Mouse (Mus musculus): ENCODE measurements around the gene Hbp1. TPM values are rescaled to one million over a fixed set of nuclear protein-coding genes. Genes with fewer than 3 reads are reported as not detected.

Hbp1 gene
- polyA plus RNA-seq, 1 experiment, result 9.6 TPM

GRCm38 (mm10) chr12:31967536-31967935, 17.2 kb upstream of the Hbp1 start:
- Histone ChIP-seq H3K79me2 (ENCODE audit: control insufficient read depth, insufficient read depth) (no peaks in the 10 kb centered on the region), H3K79me3 (ENCODE audit: low read depth) (no peaks in the 10 kb centered on the region), H3K4me3 (ENCODE audit: insufficient read depth, poor library complexity, severe bottlenecking) (no peak overlapping the region), H3K27me3 (ENCODE audit: control insufficient read depth, insufficient read depth, insufficient read length) (no peaks in the 10 kb centered on the region), H3ac (ENCODE audit: control insufficient read depth, insufficient read length, low read depth) (no peak overlapping the region), H3K36me3 (ENCODE audit: control insufficient read depth, insufficient read depth) (peaks cover 33% of the 10 kb centered on the region)
- TF ChIP-seq MYOD1 (IDR thresholded peaks at IDR 0.05; ENCODE audit: control insufficient read depth, insufficient read length, low read depth) (no peak), CTCF (IDR thresholded peaks at IDR 0.05; ENCODE audit: control insufficient read depth, insufficient read depth, insufficient read length) (peak; percentile 51)

GRCm38 (mm10) chr12:31966405-31966804, 16.1 kb upstream of the Hbp1 start:
- Histone ChIP-seq H3K79me2 (ENCODE audit: control insufficient read depth, insufficient read depth) (no peaks in the 10 kb centered on the region), H3K36me3 (ENCODE audit: control insufficient read depth, insufficient read depth) (peaks cover 34% of the 10 kb centered on the region)

GRCm38 (mm10) chr12:31965517-31966212, 15.3 kb upstream of the Hbp1 start:
- H3K27me3 ChIP-seq (ENCODE audit: control insufficient read depth, insufficient read depth, insufficient read length), result no peaks in the 10 kb centered on the region
- TF ChIP-seq FOSL1 (IDR thresholded peaks at IDR 0.05; ENCODE audit: insufficient read depth, low read length, poor library complexity, severe bottlenecking) (no peak), MYOG (IDR thresholded peaks at IDR 0.05; ENCODE audit: control insufficient read depth, extremely low read depth, insufficient read length) (no peak), CEBPB (IDR thresholded peaks at IDR 0.05; ENCODE audit: low read depth) (no peak), MAX (IDR thresholded peaks at IDR 0.05) (no peak), CTCF (IDR thresholded peaks at IDR 0.05; ENCODE audit: control insufficient read depth, insufficient read depth, insufficient read length) (no peak), MYOD1 (IDR thresholded peaks at IDR 0.05; ENCODE audit: control insufficient read depth, insufficient read length, low read depth) (no peak), USF1 (IDR thresholded peaks at IDR 0.05; ENCODE audit: low read depth) (no peak)
- no peak overlapping the region for H3ac ChIP-seq (ENCODE audit: control insufficient read depth, insufficient read length, low read depth)
- no peaks in the 10 kb centered on the region for H3K79me2 ChIP-seq (ENCODE audit: control insufficient read depth, insufficient read depth)
- no peaks in the 10 kb centered on the region for H3K79me3 ChIP-seq (ENCODE audit: low read depth)
- no peak overlapping the region for H3K4me3 ChIP-seq (ENCODE audit: insufficient read depth, poor library complexity, severe bottlenecking)
- peaks cover 35% of the 10 kb centered on the region for H3K36me3 ChIP-seq (ENCODE audit: control insufficient read depth, insufficient read depth)

More at GRCm38 (mm10) chr12:31966405-31966804, 16.1 kb upstream of the Hbp1 start:
- Histone ChIP-seq H3ac (ENCODE audit: control insufficient read depth, insufficient read length, low read depth) (no peak overlapping the region), H3K27me3 (ENCODE audit: control insufficient read depth, insufficient read depth, insufficient read length) (no peaks in the 10 kb centered on the region), H3K4me3 (ENCODE audit: insufficient read depth, poor library complexity, severe bottlenecking) (no peak overlapping the region), H3K79me3 (ENCODE audit: low read depth) (no peaks in the 10 kb centered on the region)
- TF ChIP-seq CTCF (IDR thresholded peaks at IDR 0.05; ENCODE audit: control insufficient read depth, insufficient read depth, insufficient read length) (no peak), CEBPB (IDR thresholded peaks at IDR 0.05; ENCODE audit: low read depth) (no peak), FOSL1 (IDR thresholded peaks at IDR 0.05; ENCODE audit: insufficient read depth, low read length, poor library complexity, severe bottlenecking) (no peak), MYOG (IDR thresholded peaks at IDR 0.05; ENCODE audit: control insufficient read depth, extremely low read depth, insufficient read length) (no peak), MYOD1 (IDR thresholded peaks at IDR 0.05; ENCODE audit: control insufficient read depth, insufficient read length, low read depth) (no peak), MAX (IDR thresholded peaks at IDR 0.05) (no peak), USF1 (IDR thresholded peaks at IDR 0.05; ENCODE audit: low read depth) (no peak)

GRCm38 (mm10) chr12:31964074-31964473, 13.7 kb upstream of the Hbp1 start:
- H3K4me3 ChIP-seq (ENCODE audit: insufficient read depth, poor library complexity, severe bottlenecking), result no peak overlapping the region
- no peaks in the 10 kb centered on the region for H3K79me2 ChIP-seq (ENCODE audit: control insufficient read depth, insufficient read depth)
- H3K27me3 ChIP-seq (ENCODE audit: control insufficient read depth, insufficient read depth, insufficient read length), result no peaks in the 10 kb centered on the region
- no peak overlapping the region for H3ac ChIP-seq (ENCODE audit: control insufficient read depth, insufficient read length, low read depth)
- peaks cover 50% of the 10 kb centered on the region for H3K36me3 ChIP-seq (ENCODE audit: control insufficient read depth, insufficient read depth)
- TF ChIP-seq USF1 (IDR thresholded peaks at IDR 0.05; ENCODE audit: low read depth) (no peak), CEBPB (IDR thresholded peaks at IDR 0.05; ENCODE audit: low read depth) (no peak), FOSL1 (IDR thresholded peaks at IDR 0.05; ENCODE audit: insufficient read depth, low read length, poor library complexity, severe bottlenecking) (no peak), MAX (IDR thresholded peaks at IDR 0.05) (no peak), MYOD1 (IDR thresholded peaks at IDR 0.05; ENCODE audit: control insufficient read depth, insufficient read length, low read depth) (no peak), CTCF (IDR thresholded peaks at IDR 0.05; ENCODE audit: control insufficient read depth, insufficient read depth, insufficient read length) (no peak), MYOG (IDR thresholded peaks at IDR 0.05; ENCODE audit: control insufficient read depth, extremely low read depth, insufficient read length) (no peak)
- H3K79me3 ChIP-seq (ENCODE audit: low read depth), result no peaks in the 10 kb centered on the region

GRCm38 (mm10) chr12:31955843-31956242, 5.5 kb upstream of the Hbp1 start:
- Histone ChIP-seq H3K79me3 (ENCODE audit: low read depth) (no peaks in the 10 kb centered on the region), H3K4me3 (ENCODE audit: insufficient read depth, poor library complexity, severe bottlenecking) (no peak overlapping the region), H3ac (ENCODE audit: control insufficient read depth, insufficient read length, low read depth) (no peak overlapping the region), H3K36me3 (ENCODE audit: control insufficient read depth, insufficient read depth) (peaks cover 25% of the 10 kb centered on the region), H3K79me2 (ENCODE audit: control insufficient read depth, insufficient read depth) (no peaks in the 10 kb centered on the region), H3K27me3 (ENCODE audit: control insufficient read depth, insufficient read depth, insufficient read length) (no peaks in the 10 kb centered on the region)
- TF ChIP-seq MYOD1 (IDR thresholded peaks at IDR 0.05; ENCODE audit: control insufficient read depth, insufficient read length, low read depth) (no peak), MAX (IDR thresholded peaks at IDR 0.05) (no peak), MYOG (IDR thresholded peaks at IDR 0.05; ENCODE audit: control insufficient read depth, extremely low read depth, insufficient read length) (no peak), USF1 (IDR thresholded peaks at IDR 0.05; ENCODE audit: low read depth) (no peak), CEBPB (IDR thresholded peaks at IDR 0.05; ENCODE audit: low read depth) (no peak), CTCF (IDR thresholded peaks at IDR 0.05; ENCODE audit: control insufficient read depth, insufficient read depth, insufficient read length) (no peak), FOSL1 (IDR thresholded peaks at IDR 0.05; ENCODE audit: insufficient read depth, low read length, poor library complexity, severe bottlenecking) (no peak)

- Histone ChIP-seq H3K27me3 (ENCODE audit: control insufficient read depth, insufficient read depth, insufficient read length) (no peaks in the 10 kb centered on the region), H3K4me3 (ENCODE audit: insufficient read depth, poor library complexity, severe bottlenecking) (peak overlapping the region; percentile 16), H3ac (ENCODE audit: control insufficient read depth, insufficient read length, low read depth) (no peak overlapping the region), H3K36me3 (ENCODE audit: control insufficient read depth, insufficient read depth) (no peaks in the 10 kb centered on the region), H3K79me3 (ENCODE audit: low read depth) (peaks cover 11% of the 10 kb centered on the region), H3K79me2 (ENCODE audit: control insufficient read depth, insufficient read depth) (peaks cover 30% of the 10 kb centered on the region)
- TF ChIP-seq CEBPB (IDR thresholded peaks at IDR 0.05; ENCODE audit: low read depth) (no peak), CTCF (IDR thresholded peaks at IDR 0.05; ENCODE audit: control insufficient read depth, insufficient read depth, insufficient read length) (no peak), USF1 (IDR thresholded peaks at IDR 0.05; ENCODE audit: low read depth) (no peak), MYOG (IDR thresholded peaks at IDR 0.05; ENCODE audit: control insufficient read depth, extremely low read depth, insufficient read length) (no peak), MAX (IDR thresholded peaks at IDR 0.05) (no peak), FOSL1 (IDR thresholded peaks at IDR 0.05; ENCODE audit: insufficient read depth, low read length, poor library complexity, severe bottlenecking) (no peak), MYOD1 (IDR thresholded peaks at IDR 0.05; ENCODE audit: control insufficient read depth, insufficient read length, low read depth) (no peak)
Observed at GRCm38 (mm10) chr12:31950659-31951031, 310 bp upstream of the Hbp1 start.

Data from C2C12 (cell line).